Comparison of ENCODE assay signal across 11 mouse cellular contexts in genomic region chr16:44492151-44492550, GRCm38 (mm10).
"Had no signal": no experiment of that assay in that cellular context is flagged by ENCODE, and none has a peak within 500 bp of the region (broad histone marks: within the 10 kb centered on the region; RNA-seq: fewer than 3 reads in every experiment).

No protein-coding gene starts in this region.

- H3K9ac ChIP-seq: liver, embryonic 13.5 days had no signal

- H3K27me3 ChIP-seq: liver, embryonic 13.5 days had no signal

- H3K4me2 ChIP-seq: liver, embryonic 13.5 days; midbrain, embryonic 11.5 days had no signal

- H3K4me1 ChIP-seq: liver, embryonic 13.5 days had no signal

- H3K4me3 ChIP-seq: left cerebral cortex, adult 2 months; liver, embryonic 13.5 days had no signal

- H3K36me3 ChIP-seq: liver, embryonic 13.5 days had no signal

- H3K27ac ChIP-seq: left cerebral cortex, adult 2 months; liver, embryonic 13.5 days had no signal

- DNase-seq: kidney, postnatal 10 days; kidney, postnatal 36 days; layer of hippocampus, postnatal 36 days; liver, embryonic 13.5 days; lung, adult 2 months; lung, postnatal 14 days; lung, postnatal 4 days; midbrain, embryonic 14.5 days; thymus, postnatal 25 days had no signal

- H3K9me3 ChIP-seq: liver, embryonic 13.5 days had no signal
